8 mouse cellular contexts compared by ENCODE assay signal in the genomic region with DNA sequence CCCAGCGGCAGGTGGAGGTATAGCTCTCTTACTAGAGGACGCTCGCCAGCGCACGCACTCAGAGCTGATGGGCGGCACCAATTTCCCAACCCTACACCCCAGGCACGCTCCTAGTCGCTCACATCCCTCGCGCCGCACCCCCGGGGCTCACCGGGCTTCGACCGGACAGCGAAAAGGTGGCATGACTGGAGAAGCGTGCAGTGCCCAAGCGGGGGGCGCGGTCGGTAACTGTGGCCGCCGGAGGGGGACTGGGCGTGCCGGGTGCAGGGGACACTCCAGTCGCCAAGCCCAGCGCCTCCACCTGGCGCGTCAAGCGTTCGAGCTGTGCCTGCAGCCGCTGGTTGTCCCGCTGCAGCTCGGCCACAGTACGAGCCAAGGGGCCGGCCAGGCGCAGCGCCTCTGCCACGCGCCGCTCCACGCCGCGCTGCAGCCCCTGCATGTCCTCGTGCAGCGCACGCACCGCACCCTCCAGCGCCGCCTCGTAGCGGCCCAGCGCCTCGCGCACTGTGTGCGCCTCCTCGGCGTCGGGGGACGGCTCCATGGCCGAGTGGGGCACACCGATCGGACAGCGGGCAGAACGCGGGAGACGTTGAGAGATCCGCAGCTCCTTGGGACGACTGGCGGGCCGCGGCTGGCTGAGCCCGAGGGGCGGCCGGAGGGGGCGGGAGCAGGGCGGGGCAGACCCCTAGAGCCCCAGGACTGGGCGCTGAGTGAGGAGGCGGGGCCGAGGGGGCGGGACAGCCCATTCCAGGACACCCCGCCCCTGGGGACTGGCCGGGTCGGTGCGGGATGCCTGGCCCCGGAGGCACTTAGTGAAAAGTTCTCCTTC. TPM values are rescaled to one million over a fixed set of nuclear protein-coding genes. Genes with fewer than 3 reads are reported as not detected.
DNase-seq lines count a peak whose midpoint lies in the region; ATAC-seq and TF ChIP-seq lines count a peak whose summit lies in the region.

Gene Smtnl2, minus strand, starts transcription at position 621 of the 829 bp plus-strand sequence.

- peak within 1 kb of the TSS; percentile 96 for H3K4me2 ChIP-seq in heart, embryonic 12.5 days
- H3K4me2 ChIP-seq in kidney, embryonic 15.5 days: peak within 1 kb of the TSS; percentile 97
- H3K4me2 ChIP-seq in liver, embryonic 15.5 days: peak within 1 kb of the TSS; percentile 94
- H3K4me2 ChIP-seq in neural tube, embryonic 13.5 days: peak within 1 kb of the TSS; percentile 98

- H3K9me3 ChIP-seq in heart, embryonic 12.5 days (replicated peaks): no peaks in the 10 kb centered on the region
- H3K9me3 ChIP-seq in kidney, embryonic 15.5 days (replicated peaks): no peaks in the 10 kb centered on the region
- no peaks in the 10 kb centered on the region for H3K9me3 ChIP-seq in liver, embryonic 15.5 days (replicated peaks)
- no peaks in the 10 kb centered on the region for H3K9me3 ChIP-seq in neural tube, embryonic 13.5 days

- H3K27ac ChIP-seq in embryonic fibroblast, embryonic 13.5 days (ENCODE audit: insufficient read depth, low read length): no peak within 1 kb of the TSS
- H3K27ac ChIP-seq in heart, embryonic 12.5 days (ENCODE audit: poor library complexity, severe bottlenecking): peak within 1 kb of the TSS; percentile 96
- H3K27ac ChIP-seq in kidney, embryonic 15.5 days: peak within 1 kb of the TSS; percentile 97
- H3K27ac ChIP-seq in liver, embryonic 15.5 days (replicated peaks): no peak within 1 kb of the TSS
- H3K27ac ChIP-seq in neural tube, embryonic 13.5 days (replicated peaks): no peak within 1 kb of the TSS

- under 1% methylated on average over 83 of the region's 86 CpGs for WGBS in heart, embryonic 12.5 days
- WGBS in kidney, embryonic 15.5 days: under 1% methylated on average over 85 of the region's 86 CpGs
- WGBS in liver, embryonic 15.5 days (ENCODE audit: insufficient replicate concordance): under 1% methylated on average over 86 of the region's 86 CpGs
- WGBS in neural tube, embryonic 13.5 days: under 1% methylated on average over 86 of the region's 86 CpGs

- peak within 1 kb of the TSS; percentile 95 for H3K9ac ChIP-seq in heart, embryonic 12.5 days
- peak within 1 kb of the TSS; percentile 89 for H3K9ac ChIP-seq in kidney, embryonic 15.5 days
- H3K9ac ChIP-seq in liver, embryonic 15.5 days: peak within 1 kb of the TSS; percentile 47
- H3K9ac ChIP-seq in neural tube, embryonic 13.5 days: peak within 1 kb of the TSS; percentile 73

- no peaks in the 10 kb centered on the region for H3K27me3 ChIP-seq in heart, embryonic 12.5 days (replicated peaks)
- H3K27me3 ChIP-seq in kidney, embryonic 15.5 days: peaks cover 3% of the 10 kb centered on the region; the same call in 1 of the 2 replicates
- H3K27me3 ChIP-seq in liver, embryonic 15.5 days: peaks cover 64% of the 10 kb centered on the region
- peaks cover 58% of the 10 kb centered on the region for H3K27me3 ChIP-seq in neural tube, embryonic 13.5 days

- no peak for TF ChIP-seq CTCF in embryonic fibroblast, embryonic 13.5 days (IDR thresholded peaks at IDR 0.05; ENCODE audit: borderline replicate concordance, insufficient read depth, low read length)

- no peaks in the 10 kb centered on the region for H3K36me3 ChIP-seq in heart, embryonic 12.5 days
- no peaks in the 10 kb centered on the region for H3K36me3 ChIP-seq in kidney, embryonic 15.5 days
- H3K36me3 ChIP-seq in liver, embryonic 15.5 days (replicated peaks): no peaks in the 10 kb centered on the region
- H3K36me3 ChIP-seq in neural tube, embryonic 13.5 days: no peaks in the 10 kb centered on the region

- DNase-seq in CD4-positive, CD25-positive, alpha-beta regulatory T cell, adult 2 months (ENCODE audit: low read depth, low spot score): peak; percentile 8
- peak; percentile 94 for DNase-seq in testis, postnatal 10 days (ENCODE audit: low spot score)

- no peak for ATAC-seq in CD4-positive, CD25-positive, alpha-beta regulatory T cell, adult 4 months
- ATAC-seq in heart, embryonic 12.5 days (ENCODE audit: insufficient number of reproducible peaks, low FRiP score): peak; percentile 87
- ATAC-seq in kidney, embryonic 15.5 days (replicated peaks; ENCODE audit: low FRiP score): peak; percentile 93
- peak; percentile 79 for ATAC-seq in liver, embryonic 15.5 days (ENCODE audit: insufficient read depth)
- peak; percentile 86 for ATAC-seq in neural tube, embryonic 13.5 days (ENCODE audit: low read depth)

- H3K4me1 ChIP-seq in embryonic fibroblast, embryonic 13.5 days (ENCODE audit: control insufficient read depth, insufficient read depth, low read length): peaks cover 5% of the 10 kb centered on the region; the same call in 1 of the 2 replicates
- peaks cover 83% of the 10 kb centered on the region for H3K4me1 ChIP-seq in heart, embryonic 12.5 days (replicated peaks)
- H3K4me1 ChIP-seq in kidney, embryonic 15.5 days: peaks cover 90% of the 10 kb centered on the region
- H3K4me1 ChIP-seq in liver, embryonic 15.5 days (replicated peaks): peaks cover 54% of the 10 kb centered on the region
- peaks cover 29% of the 10 kb centered on the region for H3K4me1 ChIP-seq in neural tube, embryonic 13.5 days (replicated peaks)

- peak; percentile 33; the same call in 1 of the 2 replicates for TF ChIP-seq POLR2A in embryonic fibroblast, embryonic 13.5 days (IDR thresholded peaks at IDR 0.05; ENCODE audit: low read depth, low read length)

- H3K4me3 ChIP-seq in embryonic fibroblast, embryonic 13.5 days (ENCODE audit: insufficient read depth, low read length): peak within 1 kb of the TSS; percentile 53
- peak within 1 kb of the TSS; percentile 87 for H3K4me3 ChIP-seq in heart, embryonic 12.5 days
- H3K4me3 ChIP-seq in kidney, embryonic 15.5 days (replicated peaks): peak within 1 kb of the TSS; percentile 88
- peak within 1 kb of the TSS; percentile 60 for H3K4me3 ChIP-seq in liver, embryonic 15.5 days (replicated peaks)
- peak within 1 kb of the TSS; percentile 58 for H3K4me3 ChIP-seq in neural tube, embryonic 13.5 days

RNA-seq across cellular contexts. Expression of gene Smtnl2, which starts in this region (rescaled TPM):
- polyA plus RNA-seq in CD4-positive, CD25-positive, alpha-beta regulatory T cell, adult 4 months (2017; shearing (Covaris generic)): under 1 TPM in 1 of 2 experiments, not detected in 1; 0.23 TPM
- 0.28 TPM in 1 of 2 replicates, not detected in the other for polyA plus RNA-seq in embryonic fibroblast, embryonic 13.5 days (2011; ENCODE audit: insufficient read length, low read depth, missing spikeins)
- polyA plus RNA-seq in heart, embryonic 12.5 days (2016; fragmentation: Nextera tagmentation; extraction: Ambion mirVana): 191 and 194 TPM in 2 replicates
- 109 and 111 TPM in 2 replicates for polyA plus RNA-seq in kidney, embryonic 15.5 days (2015; fragmentation: Nextera tagmentation; extraction: Ambion mirVana)
- polyA plus RNA-seq in liver, embryonic 15.5 days (2015; fragmentation: Nextera tagmentation; extraction: Ambion mirVana): 4.2 and 4.5 TPM in 2 replicates
- 8.9 and 10.5 TPM in 2 replicates for polyA plus RNA-seq in neural tube, embryonic 13.5 days (2015; fragmentation: Nextera tagmentation; extraction: Ambion mirVana)

Comparison
In these comparisons a context has a peak if more than half of its experiments do, and no peak if none do; other contexts are left out.
1. H3K27ac ChIP-seq: peak in heart, embryonic 12.5 days (single experiment) and kidney, embryonic 15.5 days (single experiment); none in embryonic fibroblast, embryonic 13.5 days (single experiment), liver, embryonic 15.5 days (single experiment) and neural tube, embryonic 13.5 days (single experiment).
2. Peak in every context shown above with its lines, with median percentiles within 50 percentile points of each other: H3K4me3 ChIP-seq, H3K4me2 ChIP-seq and H3K9ac ChIP-seq.